Mouse (Mus musculus): Measurements from ENCODE around the gene Vps29.

- no peak for TF ChIP-seq CTCF (IDR thresholded peaks at IDR 0.05; ENCODE audit: control insufficient read depth, insufficient read depth, low read length)
- no peak for TF ChIP-seq POLR2A (IDR thresholded peaks at IDR 0.05; ENCODE audit: borderline replicate concordance, control insufficient read depth, low read depth, low read length)
Measured at GRCm38 (mm10) chr5:122397495-122397894, 43.3 kb downstream of the Vps29 start.

Data from bone marrow, adult 2 months (tissue).